Mouse (Mus musculus): Measurements from ENCODE around the gene Cox7a1. TPM values are rescaled to one million over a fixed set of nuclear protein-coding genes. Genes with fewer than 3 reads are reported as not detected.
A peak's percentile ranks its signal among the peaks of the same experiment; 100 is the strongest.
"Not testable (repeated sequence)": the region's sequence is repeated elsewhere in the genome, so short reads cannot be mapped to it uniquely, and the experiment has no call there.

Cox7a1 gene
- 100 to 1,000 TPM; 630 to 723 TPM for total RNA-seq (2021)
- long read RNA-seq, experiment 1, transcript Cox7a1-201 (4 exons, 393 nt) = major isoform, 127 of 154 reads
- long read RNA-seq, experiment 1, transcript Cox7a1-202 (4 exons, 485 nt) = minor isoform, 7 of 154 reads
- long read RNA-seq, experiment 1, partial matches to known transcripts = 1 of 154 reads
- long read RNA-seq, experiment 1, other reads (novel, unspliced or antisense) = 19 of 154 reads
- long read RNA-seq, experiment 2, transcript Cox7a1-201 (4 exons, 393 nt) = major isoform, 153 of 174 reads
- long read RNA-seq, experiment 2, partial matches to known transcripts = 16 of 174 reads
- long read RNA-seq, experiment 2, other reads (novel, unspliced or antisense) = 1 of 174 reads

- peak; percentile 83 for DNase-seq
These were observed at the start of gene Cox7a1 for GRCm38 (mm10) chr7:30183879-30184289. Gene Cox7a1 (plus strand): TSS chr7:30184144.

DNA sequence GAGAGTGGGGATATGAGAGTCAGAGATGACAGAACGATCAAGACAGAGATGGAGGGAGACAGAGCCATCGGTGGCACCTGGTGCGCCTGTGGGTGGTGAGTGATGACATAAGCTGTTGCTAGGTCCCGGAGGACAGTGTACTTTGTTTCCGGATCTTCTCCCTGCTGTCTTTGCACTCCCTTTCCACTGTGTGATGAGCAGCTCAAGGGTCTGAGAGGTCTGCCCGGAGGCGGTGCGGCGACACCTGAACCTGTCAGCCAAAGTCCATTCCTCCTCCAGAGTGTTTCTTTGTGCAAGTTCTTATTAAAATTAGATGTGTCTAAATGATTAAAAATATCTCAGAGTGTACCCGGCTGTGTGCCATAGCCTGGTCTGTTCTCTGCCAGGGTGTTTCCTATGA lies 47.1 kb upstream of the Cox7a1 start:
- DNase-seq = no peak

- no peak for DNase-seq
These were observed 40.8 kb upstream of the Cox7a1 start for GRCm38 (mm10) chr7:30143170-30143554.

DNA sequence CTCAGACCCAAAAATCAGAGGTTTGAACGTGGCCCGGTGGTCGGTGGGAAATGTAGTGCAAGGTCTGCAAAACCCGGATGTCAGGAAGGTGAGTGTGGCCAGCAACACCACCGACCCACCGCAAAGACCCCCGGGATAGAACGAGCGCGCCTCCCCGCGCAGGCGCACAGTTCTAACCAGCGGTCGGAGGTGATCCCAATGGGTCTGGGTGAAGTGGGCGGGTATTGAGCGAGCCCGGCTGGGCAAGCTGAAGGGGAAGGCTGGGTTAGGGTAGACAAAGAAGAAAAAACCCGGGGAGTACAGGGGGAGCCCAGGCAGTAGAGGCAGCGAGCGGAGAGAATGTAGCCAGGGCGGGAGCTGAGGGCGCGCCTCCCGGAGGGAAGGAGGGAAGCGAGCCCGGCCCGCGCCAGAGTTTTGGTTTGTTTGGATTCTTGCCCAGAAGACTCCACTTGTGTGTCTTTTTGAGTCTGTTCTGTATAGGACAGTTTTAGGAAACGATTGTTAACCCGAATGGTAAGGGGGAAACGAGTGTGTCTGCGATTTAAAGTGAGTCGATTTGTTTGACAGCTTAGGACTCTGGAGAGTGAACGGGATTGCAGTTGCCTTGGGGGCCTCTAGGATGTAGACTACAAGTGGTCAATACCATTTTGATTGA lies 40.3 kb upstream of the Cox7a1 start:
- DNase-seq = peak; percentile 59

- DNase-seq = no peak
These were observed 36.9 kb upstream of the Cox7a1 start for GRCm38 (mm10) chr7:30147011-30147410.

DNA sequence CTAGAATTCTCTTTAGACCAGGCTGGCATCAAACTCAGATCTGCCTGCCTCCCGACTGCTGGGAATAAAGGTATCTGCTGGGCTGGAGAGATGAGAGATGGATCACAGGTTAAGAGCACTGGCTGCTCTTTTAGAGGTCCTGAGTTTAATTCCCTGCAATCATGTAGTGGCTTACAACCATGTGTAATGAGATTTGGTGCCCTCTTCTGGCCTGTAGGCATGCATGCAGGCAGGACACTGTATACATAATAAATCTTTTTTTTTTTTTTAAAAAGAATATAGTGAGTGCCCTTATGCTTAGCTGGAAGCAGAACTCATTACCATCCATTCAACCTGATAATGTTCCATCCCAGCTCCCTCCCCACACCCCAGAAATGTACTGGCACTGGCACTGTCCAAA lies 29.9 kb upstream of the Cox7a1 start:
- DNase-seq = no peak

DNA sequence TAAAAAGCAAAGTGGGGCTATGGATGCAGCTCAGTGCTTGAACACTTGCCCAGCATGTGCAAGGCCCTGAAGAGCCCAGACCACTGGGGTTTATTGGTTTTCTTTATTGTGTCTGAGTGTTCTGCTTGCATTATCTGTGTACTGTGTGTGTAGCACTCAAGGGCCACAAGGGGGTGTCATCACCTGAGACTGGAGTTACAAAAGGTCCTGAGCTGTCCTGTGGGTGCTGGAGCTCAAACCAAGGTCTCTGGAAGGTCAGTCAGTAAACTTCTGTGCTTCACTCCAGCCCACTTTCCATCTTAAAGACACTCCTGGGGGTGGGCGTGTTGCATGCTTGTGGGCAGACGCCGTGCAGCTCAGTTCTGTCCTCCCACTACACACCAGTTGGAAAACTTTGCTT lies 28.4 kb upstream of the Cox7a1 start:
- no peak for DNase-seq

DNA sequence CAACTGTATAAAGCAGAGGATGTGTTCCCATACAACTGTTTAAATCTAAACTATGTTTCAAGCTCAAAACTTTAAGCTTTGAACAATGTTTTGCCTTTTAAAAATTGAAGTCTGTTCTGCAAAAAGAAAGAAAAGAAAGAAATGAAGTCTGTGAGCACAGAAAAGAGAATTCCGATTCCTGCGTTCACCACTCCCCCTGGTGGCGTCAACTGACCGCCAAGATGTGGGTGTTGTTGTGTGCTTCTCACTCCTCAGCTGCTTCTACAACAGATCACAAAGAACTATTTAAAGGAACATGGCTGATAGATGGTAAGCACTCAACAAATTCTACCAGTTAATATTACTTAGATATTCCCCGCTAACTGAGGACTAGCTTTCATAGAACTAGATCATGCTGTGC lies 20.8 kb upstream of the Cox7a1 start:
- DNase-seq = no peak

DNA sequence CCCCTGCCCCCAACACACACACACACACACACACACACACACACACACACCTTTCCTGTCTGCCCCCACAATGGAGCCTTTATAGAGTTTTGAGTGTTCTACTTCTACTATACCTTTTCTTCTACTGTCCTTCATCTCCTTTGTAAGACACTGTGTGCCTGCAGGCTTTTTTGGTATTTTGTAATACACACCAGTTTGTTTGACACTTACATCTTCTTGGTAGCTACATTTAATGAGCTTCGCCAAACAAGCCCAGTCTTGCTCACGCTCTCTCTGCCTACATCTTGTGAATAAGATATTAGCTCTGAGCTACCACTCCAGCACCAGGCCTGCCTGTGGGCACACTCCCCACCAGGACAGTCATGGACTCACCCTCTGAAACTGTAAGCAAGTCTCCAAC lies 19.2 kb upstream of the Cox7a1 start:
- no peak for DNase-seq

GRCm38 (mm10) chr7:30168914-30169582 lies 14.9 kb upstream of the Cox7a1 start:
- no peak for DNase-seq

DNA sequence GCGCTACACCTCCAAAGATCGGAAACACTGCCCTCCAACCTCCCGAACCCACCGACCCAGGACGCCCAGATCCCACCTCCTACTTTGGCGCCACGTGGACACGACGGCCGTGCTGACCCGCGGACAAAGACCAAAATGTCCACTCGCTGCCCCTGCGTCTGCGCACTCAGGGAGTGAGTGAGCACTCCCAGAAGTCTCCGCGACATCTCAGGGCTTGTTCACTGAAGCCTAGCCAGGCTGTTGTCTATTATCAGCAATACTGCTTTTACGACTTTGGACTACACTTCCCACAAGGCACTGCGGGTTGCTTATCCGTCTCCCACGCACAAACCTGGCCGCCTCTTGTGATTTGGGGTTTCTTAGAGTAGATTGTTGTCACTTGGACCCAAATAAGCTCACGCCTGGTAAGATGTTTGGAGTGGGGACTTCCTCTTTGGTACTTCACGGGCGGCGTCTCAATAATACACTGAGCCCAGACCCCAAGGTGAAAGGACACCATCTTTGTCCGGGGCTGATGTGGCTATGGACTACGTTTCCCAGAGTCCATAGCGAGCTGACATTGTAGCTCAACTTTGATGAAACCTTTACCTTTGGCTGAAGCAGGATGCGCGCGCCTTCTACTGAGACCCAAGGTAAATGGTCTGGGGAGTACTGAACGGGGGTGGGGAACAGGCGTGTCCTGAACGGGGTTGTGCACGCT lies 14.2 kb upstream of the Cox7a1 start, which contains the start of gene Zfp146:
TSS of gene Zfp146 (minus strand) at position 168 of the 700 bp plus-strand sequence.
- DNase-seq = peak; percentile 79

DNA sequence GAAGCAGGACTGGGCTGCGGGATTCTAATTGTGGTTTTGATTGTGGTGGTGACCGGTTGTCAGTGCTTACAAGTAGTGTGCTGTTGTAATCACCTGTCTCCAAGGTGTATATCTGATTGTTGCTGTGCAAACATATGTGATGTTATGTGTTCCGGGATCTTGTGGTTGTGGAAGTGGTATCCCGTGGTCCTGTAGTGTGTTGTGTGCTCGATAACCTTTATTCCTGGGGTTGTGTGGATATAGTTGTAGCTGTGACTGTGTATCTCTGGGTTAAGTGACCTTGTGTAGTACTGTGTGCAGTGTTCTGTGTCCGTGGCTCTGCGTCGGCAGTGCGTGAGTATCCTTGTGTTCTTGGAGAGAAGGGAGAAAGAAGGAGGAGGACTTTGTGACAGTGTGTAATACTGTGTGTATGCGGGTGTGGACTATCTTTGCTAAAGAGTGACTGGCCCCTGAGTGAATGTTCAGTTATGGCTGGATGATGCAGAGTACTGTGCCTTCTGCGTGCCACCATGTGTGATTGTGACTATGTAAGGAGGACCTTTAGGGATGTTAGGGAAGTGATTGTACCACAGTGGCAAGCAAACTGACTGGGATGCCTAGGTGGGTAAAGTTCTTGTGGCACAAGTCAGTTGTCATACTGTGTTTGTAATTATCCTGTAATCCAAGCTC lies 13.5 kb upstream of the Cox7a1 start:
- DNase-seq = no peak

DNA sequence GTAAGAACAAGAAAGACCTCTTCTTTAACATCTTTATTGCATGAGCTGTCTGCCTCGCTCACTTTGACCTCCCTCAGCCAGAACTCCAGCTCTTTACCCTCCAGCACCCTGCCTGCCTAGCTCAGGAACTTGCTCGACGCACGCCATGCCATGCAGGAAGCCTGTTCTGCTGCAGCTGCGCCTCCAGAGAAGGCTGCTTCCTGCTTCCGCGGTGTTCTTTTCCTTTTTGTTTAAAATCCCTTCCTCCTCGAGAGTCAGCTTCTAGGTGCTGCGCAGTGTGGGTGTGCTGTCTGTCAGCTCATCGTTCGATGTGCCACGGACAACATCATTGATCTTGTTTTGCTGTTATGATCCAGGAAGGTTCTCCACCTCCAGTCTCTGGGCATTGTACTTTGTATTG lies 7.5 kb upstream of the Cox7a1 start:
- DNase-seq = no peak

DNA sequence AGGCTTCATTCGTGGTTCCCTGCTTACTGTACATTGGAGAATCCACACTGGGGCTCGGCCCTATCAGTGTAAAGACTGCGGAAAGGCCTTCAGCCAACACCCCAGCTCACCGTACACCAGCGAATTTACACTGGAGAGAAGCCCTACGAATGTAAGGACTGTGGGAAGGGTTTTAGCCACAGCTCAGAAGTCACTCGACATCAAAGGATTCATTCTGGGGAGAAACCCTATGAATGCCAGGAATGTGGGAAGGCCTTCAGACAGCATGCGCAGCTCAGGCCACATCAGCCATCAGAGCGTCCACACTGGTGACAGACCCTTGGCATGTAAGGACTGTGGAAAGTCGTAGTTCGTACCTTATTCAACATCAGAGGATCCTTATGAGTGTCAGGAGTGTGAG lies 5.7 kb upstream of the Cox7a1 start:
- no peak for DNase-seq

DNA sequence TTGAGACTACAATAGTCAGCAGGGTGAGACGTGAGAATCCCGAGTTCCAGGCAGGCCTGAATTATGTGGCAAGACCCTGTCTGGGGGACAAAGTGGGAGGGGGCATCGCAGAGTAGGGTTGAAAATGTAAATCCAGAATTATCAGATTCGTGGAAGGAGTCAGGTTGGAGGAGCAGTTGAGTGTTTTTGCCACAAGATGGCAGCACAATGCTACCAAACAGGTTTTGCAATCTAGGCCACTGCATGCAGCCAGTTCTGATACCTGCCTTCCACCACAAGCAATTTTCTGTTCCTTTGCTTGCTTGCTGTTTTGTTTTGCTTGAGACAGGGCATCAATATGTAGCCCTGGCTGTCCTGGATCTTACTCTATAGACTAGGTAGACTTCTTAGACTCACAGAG lies 2.6 kb upstream of the Cox7a1 start:
- DNase-seq = peak; percentile 75

DNA sequence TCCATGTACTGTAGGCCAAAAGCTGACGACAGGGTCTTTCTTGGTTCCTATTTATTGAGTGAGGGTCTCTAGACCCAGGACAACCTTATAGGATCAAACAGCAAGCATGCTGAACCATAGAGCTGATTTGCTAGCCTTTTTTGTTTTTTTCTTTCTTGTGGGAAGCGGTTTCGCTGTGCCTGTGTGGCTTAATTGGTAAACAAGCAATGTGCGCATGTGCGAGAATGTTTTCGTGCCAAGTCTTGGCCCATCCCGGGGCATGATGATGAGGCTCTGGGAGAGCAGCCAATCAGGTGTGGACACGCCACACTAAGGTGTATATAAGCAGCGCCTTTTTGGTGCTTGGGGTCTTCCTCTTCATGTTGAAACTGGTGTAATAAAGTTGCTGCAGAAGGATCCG lies 2.0 kb upstream of the Cox7a1 start:
- DNase-seq = not testable (repeated sequence)

- DNase-seq = not testable (repeated sequence)
These were observed 755 bp upstream of the Cox7a1 start for GRCm38 (mm10) chr7:30183189-30183588.

GRCm38 (mm10) chr7:30184641-30185348 lies 851 bp downstream of the Cox7a1 start:
- no peak for DNase-seq

- no peak for DNase-seq
These were observed 4.6 kb downstream of the Cox7a1 start for GRCm38 (mm10) chr7:30188344-30189115.

DNA sequence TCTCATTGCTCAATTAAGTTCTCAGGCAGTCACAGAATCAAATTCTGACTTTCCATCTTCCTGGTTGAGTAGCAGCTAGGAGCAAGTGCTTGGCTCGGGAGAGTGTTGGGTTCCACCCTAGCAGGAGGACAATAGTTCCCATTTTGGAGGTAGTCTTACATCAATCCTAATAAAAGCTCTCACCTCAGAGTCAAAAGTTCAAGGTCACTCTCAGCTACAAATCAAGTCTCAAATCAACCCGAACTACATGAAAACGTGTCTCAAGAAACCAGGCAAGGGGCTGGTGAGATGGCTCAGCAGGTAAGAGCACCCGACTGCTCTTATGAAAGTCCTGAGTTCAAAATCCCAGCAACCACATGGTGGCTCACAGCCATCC lies 5.2 kb downstream of the Cox7a1 start:
- DNase-seq = no peak

DNA sequence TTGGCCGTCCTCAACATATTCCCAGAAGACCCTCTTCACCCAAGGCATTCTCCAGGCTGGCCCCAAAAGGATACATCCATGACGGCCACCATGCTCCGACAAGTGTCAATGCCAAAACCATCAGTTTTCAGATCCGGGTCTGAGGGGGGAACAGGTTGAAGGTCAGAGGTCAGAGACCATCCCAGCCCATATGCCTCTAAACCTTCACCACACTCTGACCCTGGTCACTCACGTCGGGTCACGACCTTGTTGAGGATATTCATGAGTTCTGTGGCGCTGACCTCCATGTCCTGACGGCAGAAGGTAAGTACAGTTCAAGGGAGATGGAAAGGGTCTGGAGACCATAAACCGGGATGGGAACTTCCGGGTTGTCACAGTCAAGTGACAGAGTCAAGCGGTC lies 8.1 kb downstream of the Cox7a1 start:
- DNase-seq = no peak
